Mouse (Mus musculus): ENCODE results near the gene Gm42742.

- TF ChIP-seq CTCF (IDR thresholded peaks at IDR 0.05; ENCODE audit: borderline replicate concordance, control insufficient read depth, extremely low read depth, insufficient read depth, low read length, poor library complexity): no peak
- TF ChIP-seq POLR2A (IDR thresholded peaks at IDR 0.05; ENCODE audit: control insufficient read depth, extremely low read depth, insufficient read depth, low read length, poor library complexity): no peak
These were observed 2.9 kb downstream of the Gm42742 start for GRCm38 (mm10) chr7:127017950-127018345.

Data from thymus, adult 2 months (tissue).